Mouse (Mus musculus) Patski (cell line): ENCODE measurements around the gene Mgrn1. TPM values are rescaled to one million over a fixed set of nuclear protein-coding genes. Genes with fewer than 3 reads are reported as not detected.
A peak's percentile ranks its signal among the peaks of the same experiment; 100 is the strongest.

Experiments used
- ATAC-seq: fragments of 100-300 bp; one replicate; pipeline ENCODE4 v1.8.0; 2021
- CTCF ChIA-PET: fragments of 350-600 bp; sonication (Branson Sonifier 250); formaldehyde crosslinking; loops from one replicate; lab custom pipeline; 2022; ENCODE audit warnings: inconsistent platforms; lab: Charles Lee
- POLR2A ChIA-PET: fragments of 350-600 bp; sonication (Branson Sonifier 250); formaldehyde crosslinking; loops from one replicate; lab custom pipeline; 2022; ENCODE audit warnings: antibody characterized with exemption, inconsistent platforms; lab: Charles Lee
- DNase-seq: peaks from one replicate; pipeline ENCODE4 v3.0.0-alpha.2; 2011; ENCODE audit warnings: low read depth, low spot score
- H3K27me3 ChIP-seq: fragments of 371-371 bp; one replicate; pipeline ENCODE4 v1.5.1; 2021
- CTCF ChIP-seq: fragments of 100-300 bp; IDR thresholded peaks from one replicate; pipeline ENCODE4 v1.5.1; 2021
- in situ Hi-C: fragments of 300-500 bp; cut with MboI; formaldehyde crosslinking; loops from 3 replicates; pipeline ENCODE4 v1.11.1; 2018; ENCODE audit warnings: low pct_unique_long_range_greater_than_20kb, mixed read lengths
- polyA plus RNA-seq: library from polyadenylated mRNA; unstranded; gene quantifications from one replicate; pipeline ENCODE4 v1.2.3, GENCODE M21; 2021

The Mgrn1 gene
- polyA plus RNA-seq, 1 experiment from 2014 or later: 121 TPM

GRCm38 (mm10) chr16:4878192-4878885 lies 7.7 kb upstream of the Mgrn1 start:
- ATAC-seq (no peak), DNase-seq (no peak)
- POLR2A ChIA-PET: interaction anchor here (0.6 to 1.0 kb wide), 5 partner anchors 9 to 144 kb away, joined by 3 to 6 read pairs (median 3); no protein-coding TSS in a partner anchor
- no peaks in the 10 kb centered on the region for H3K27me3 ChIP-seq
- in situ Hi-C loops: no loop called here
- no peak for TF ChIP-seq CTCF
- CTCF ChIA-PET: interaction anchor here (1.5 to 1.8 kb wide), 2 partner anchors 13 to 35 kb away, joined by 5 to 6 read pairs; no protein-coding TSS in a partner anchor

DNA sequence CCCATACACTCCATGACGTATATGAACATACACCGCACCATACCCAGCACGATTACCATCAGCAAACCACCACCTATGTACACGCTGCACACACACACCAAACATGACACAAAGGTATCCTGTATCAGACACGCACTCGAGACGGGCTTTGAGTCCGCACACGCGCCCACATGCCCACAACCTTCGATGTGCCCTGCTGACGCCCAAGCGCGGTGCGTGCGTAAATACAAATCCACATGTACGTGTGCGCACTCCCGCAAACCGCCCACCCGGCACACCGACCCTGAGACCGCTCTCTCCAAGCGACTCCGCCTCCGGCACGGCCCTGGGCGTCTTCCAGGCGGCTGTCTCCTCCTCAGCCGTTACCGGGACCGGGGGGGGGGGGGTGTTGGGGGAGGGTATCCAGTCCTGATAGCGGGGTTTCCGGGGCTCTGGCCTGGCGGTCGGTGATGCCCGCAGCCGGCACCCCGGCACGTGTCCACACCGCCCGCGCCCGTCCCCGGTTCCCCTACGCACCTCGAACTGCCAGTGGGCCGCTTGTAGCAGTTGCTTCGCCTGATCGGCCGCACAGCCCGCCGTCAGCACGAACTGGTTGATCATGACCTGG lies 6.8 kb upstream of the Mgrn1 start:
- ATAC-seq (peak; percentile 8), DNase-seq (no peak)
- no peak for TF ChIP-seq CTCF
- CTCF ChIA-PET: interaction anchor here (3.6 kb wide), 1 partner anchor 34 kb away, joined by 18 read pairs; no protein-coding TSS in a partner anchor
- no peaks in the 10 kb centered on the region for H3K27me3 ChIP-seq
- POLR2A ChIA-PET: interaction anchor here (1.0 to 1.9 kb wide), 3 partner anchors 11 to 49 kb away, joined by 3 to 8 read pairs (median 3); no protein-coding TSS in a partner anchor
- in situ Hi-C loops: no loop called here

GRCm38 (mm10) chr16:4879708-4880124 lies 6.3 kb upstream of the Mgrn1 start:
- ATAC-seq: peak; percentile 60
- CTCF ChIA-PET: interaction anchor here (3.6 kb wide), 1 partner anchor 34 kb away, joined by 18 read pairs; no protein-coding TSS in a partner anchor
- H3K27me3 ChIP-seq: no peaks in the 10 kb centered on the region
- POLR2A ChIA-PET: interaction anchor here (0.6 to 1.9 kb wide), 7 partner anchors 12 to 89 kb away, joined by 3 to 8 read pairs (median 3); no protein-coding TSS in a partner anchor
- no peak for TF ChIP-seq CTCF
- DNase-seq: no peak
- in situ Hi-C loops: no loop called here

DNA sequence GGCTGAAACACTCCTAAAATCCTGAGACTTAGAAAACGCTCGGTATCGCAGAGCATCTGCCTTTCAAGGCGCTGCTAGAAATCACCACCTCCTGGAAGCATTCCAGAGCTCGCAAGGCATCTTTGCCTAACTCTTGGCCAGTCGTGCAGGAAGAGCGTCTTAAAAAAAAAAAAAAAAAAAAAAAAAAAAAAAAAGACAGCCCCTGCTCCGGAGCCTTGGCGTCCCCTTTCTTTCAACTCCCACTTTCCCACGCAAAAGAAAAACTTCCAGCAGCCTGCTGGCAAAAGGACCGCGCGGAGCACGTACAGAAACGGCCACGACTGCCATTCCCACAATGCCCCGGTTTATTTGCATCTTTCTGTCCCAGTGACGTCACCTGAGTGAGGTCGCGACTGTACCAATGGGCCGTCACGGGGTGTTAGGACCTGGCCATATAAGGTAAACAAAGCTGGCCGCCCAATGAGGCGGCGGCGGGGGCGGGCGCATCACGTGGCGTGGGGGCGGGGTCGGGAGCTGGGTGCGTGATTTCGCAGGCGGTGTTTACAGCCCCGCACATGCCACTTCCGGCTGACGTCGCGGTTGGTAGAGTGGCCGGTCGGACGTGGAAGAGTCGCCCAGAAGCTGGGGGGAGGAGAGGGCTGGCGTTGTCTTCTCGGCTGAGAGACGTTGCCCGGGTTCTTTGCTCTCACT lies 5.8 kb upstream of the Mgrn1 start, which contains the start of gene Ubald1:
TSS of gene Ubald1 (minus strand) at position 180 of the 690 bp plus-strand sequence.
- no peaks in the 10 kb centered on the region for H3K27me3 ChIP-seq
- ATAC-seq (peak; percentile 73), DNase-seq (peak; percentile 93)
- POLR2A ChIA-PET: interaction anchor here (0.6 to 1.9 kb wide), 12 partner anchors 10 to 258 kb away, joined by 3 to 9 read pairs (median 3); no protein-coding TSS in a partner anchor
- TF ChIP-seq CTCF: no peak
- in situ Hi-C loops: no loop called here
- CTCF ChIA-PET: interaction anchor here (0.7 to 3.6 kb wide), 2 partner anchors 33 to 38 kb away, joined by 3 to 18 read pairs; no protein-coding TSS in a partner anchor

GRCm38 (mm10) chr16:4881400-4882351 lies 4.4 kb upstream of the Mgrn1 start:
- ATAC-seq (no peak), DNase-seq (no peak)
- in situ Hi-C loops: no loop called here
- ChIA-PET POLR2A (interaction anchor here (0.8 to 1.4 kb wide), 2 partner anchors 8 to 14 kb away, joined by 4 to 9 read pairs; no protein-coding TSS in a partner anchor), CTCF (interaction anchor here (0.9 to 3.6 kb wide), 2 partner anchors 32 to 274 kb away, joined by 3 to 18 read pairs; no protein-coding TSS in a partner anchor)
- H3K27me3 ChIP-seq: no peaks in the 10 kb centered on the region
- TF ChIP-seq CTCF: no peak

DNA sequence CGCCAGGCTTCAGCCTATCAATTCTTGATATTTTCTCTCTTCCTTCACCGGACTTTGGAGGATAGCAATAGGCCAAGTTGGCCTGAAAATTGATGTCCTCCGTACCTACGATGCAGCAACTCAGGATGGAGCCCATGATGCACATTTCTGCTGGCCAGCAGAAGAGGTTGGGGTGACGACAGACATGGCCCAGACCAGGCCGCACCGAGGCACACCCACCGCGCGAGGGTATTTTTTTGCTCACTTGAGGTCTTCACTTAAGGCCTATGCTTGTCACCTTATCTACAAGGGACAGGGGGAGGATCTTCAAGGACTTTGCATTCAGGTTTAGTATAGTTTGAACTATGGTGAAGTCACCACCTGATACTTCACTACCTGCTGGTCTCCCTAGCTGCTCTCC lies 1.1 kb upstream of the Mgrn1 start:
- ATAC-seq: no peak
- ChIA-PET POLR2A (interaction anchor here (2.9 kb wide), 1 partner anchor 28 kb away, joined by 8 read pairs; no protein-coding TSS in a partner anchor), CTCF (interaction anchor here (0.9 to 1.5 kb wide), 2 partner anchors 22 to 29 kb away, joined by 3 to 9 read pairs; no protein-coding TSS in a partner anchor)
- DNase-seq: no peak
- in situ Hi-C loops: no loop called here
- no peaks in the 10 kb centered on the region for H3K27me3 ChIP-seq
- no peak for TF ChIP-seq CTCF

- no peak for TF ChIP-seq CTCF
- ATAC-seq (peak; percentile 60), DNase-seq (no peak)
- CTCF ChIA-PET: interaction anchor here (4.7 kb wide), 1 partner anchor 27 kb away, joined by 24 read pairs; no protein-coding TSS in a partner anchor
- in situ Hi-C loops: no loop called here
- POLR2A ChIA-PET: interaction anchor here (1.2 to 2.9 kb wide), 2 partner anchors 8 to 27 kb away, joined by 3 to 8 read pairs; no protein-coding TSS in a partner anchor
- no peaks in the 10 kb centered on the region for H3K27me3 ChIP-seq
Observed at GRCm38 (mm10) chr16:4886690-4887020, 606 bp downstream of the Mgrn1 start.

GRCm38 (mm10) chr16:4890201-4890709 lies 4.2 kb downstream of the Mgrn1 start:
- H3K27me3 ChIP-seq: no peaks in the 10 kb centered on the region
- no peak for DNase-seq
- ATAC-seq: no peak
- no peak for TF ChIP-seq CTCF
- POLR2A ChIA-PET: interaction anchor here (0.7 to 2.6 kb wide), 3 partner anchors 10 to 70 kb away, joined by 3 to 9 read pairs (median 4); partner anchors contain the start of gene Ubald1
- in situ Hi-C loops: no loop called here
- CTCF ChIA-PET: interaction anchor here (1.1 to 4.7 kb wide), 4 partner anchors 10 to 23 kb away, joined by 3 to 24 read pairs (median 4); no protein-coding TSS in a partner anchor
